Mouse (Mus musculus) lung, postnatal 25 days (tissue): ENCODE measurements around the gene Olfr424.

Experiments
- DNase-seq: peaks from one replicate; pipeline ENCODE4 v3.0.0; 2022; ENCODE audit warnings: low spot score

The Olfr424 gene

GRCm38 (mm10) chr1:174131217-174131616 lies at the start of gene Olfr424:
Gene Olfr424 (plus strand): TSS chr1:174131517.
- no peak for DNase-seq

GRCm38 (mm10) chr1:174084031-174084430 lies 47.3 kb upstream of the Olfr424 start, which contains the start of gene Olfr429:
Gene Olfr429 (plus strand): TSS chr1:174084331.
- no peak for DNase-seq

GRCm38 (mm10) chr1:174096591-174096990 lies 34.7 kb upstream of the Olfr424 start, which contains the start of gene Olfr427:
Gene Olfr427 (plus strand): TSS chr1:174096891.
- no peak for DNase-seq

- no peak for DNase-seq
Observed at GRCm38 (mm10) chr1:174103735-174104134, 27.6 kb upstream of the Olfr424 start.

GRCm38 (mm10) chr1:174121062-174121461 lies 10.3 kb upstream of the Olfr424 start, which contains the start of gene Olfr231:
Gene Olfr231 (minus strand): TSS chr1:174121162.
- DNase-seq: no peak

- DNase-seq: no peak
Observed at GRCm38 (mm10) chr1:174131999-174132398, 682 bp downstream of the Olfr424 start.

- DNase-seq: no peak
Observed at GRCm38 (mm10) chr1:174141384-174141783, 10.1 kb downstream of the Olfr424 start.

- DNase-seq: no peak
Observed at GRCm38 (mm10) chr1:174146696-174147095, 15.4 kb downstream of the Olfr424 start.

GRCm38 (mm10) chr1:174149289-174149688 lies 18.0 kb downstream of the Olfr424 start:
- no peak for DNase-seq

- no peak for DNase-seq
Observed at GRCm38 (mm10) chr1:174155333-174155732, 24.0 kb downstream of the Olfr424 start, which contains the start of gene Olfr420. Gene Olfr420 (plus strand): TSS chr1:174155633.

GRCm38 (mm10) chr1:174157622-174158021 lies 26.3 kb downstream of the Olfr424 start:
- no peak for DNase-seq

GRCm38 (mm10) chr1:174158512-174158911 lies 27.2 kb downstream of the Olfr424 start:
- DNase-seq: no peak

- no peak for DNase-seq
Observed at GRCm38 (mm10) chr1:174159095-174159494, 27.8 kb downstream of the Olfr424 start.

- no peak for DNase-seq
Observed at GRCm38 (mm10) chr1:174169024-174169423, 37.7 kb downstream of the Olfr424 start.

GRCm38 (mm10) chr1:174170706-174171501 lies 39.6 kb downstream of the Olfr424 start:
- DNase-seq: no peak

GRCm38 (mm10) chr1:174171537-174171936 lies 40.2 kb downstream of the Olfr424 start:
- no peak for DNase-seq

- no peak for DNase-seq
Observed at GRCm38 (mm10) chr1:174172605-174173004, 41.3 kb downstream of the Olfr424 start, which contains the start of gene Spta1. Gene Spta1 (plus strand): TSS chr1:174172776.
